In the genomic region with DNA sequence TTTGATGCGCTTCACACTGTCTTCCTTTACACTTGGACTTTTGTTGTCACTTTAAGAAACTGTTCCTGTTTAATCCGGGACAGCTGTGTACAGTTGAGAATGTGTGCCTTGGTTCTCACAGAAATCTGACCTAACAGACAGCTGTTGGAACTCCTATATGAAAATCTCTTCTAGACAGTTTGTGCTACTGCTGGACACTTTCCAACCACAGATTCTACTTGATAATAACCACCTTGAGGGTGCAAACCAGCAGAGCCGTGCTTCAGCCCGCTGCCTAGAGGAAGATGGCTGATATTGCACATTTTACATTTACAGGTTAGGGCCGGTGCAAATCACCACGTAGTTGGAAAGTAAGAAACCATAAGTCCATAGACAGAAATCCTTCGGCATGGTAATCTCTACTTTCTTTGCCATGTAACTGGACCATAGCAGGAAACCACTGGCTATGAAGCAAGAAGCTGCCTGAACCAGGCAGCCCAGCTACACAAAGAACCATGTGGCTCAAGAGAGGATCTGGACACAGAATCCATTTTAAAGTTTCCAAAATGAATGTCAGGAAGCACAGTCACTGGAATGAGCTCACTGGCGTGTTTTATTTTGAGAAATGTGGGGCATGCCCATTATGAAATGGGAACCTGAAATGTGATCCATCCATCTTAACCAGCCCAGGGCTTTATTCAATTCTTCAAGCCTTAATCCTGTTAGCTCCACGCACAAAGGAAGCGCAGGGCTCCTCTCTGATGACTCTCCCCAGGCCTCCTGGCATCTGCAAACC, we compare ENCODE assay signal across 8 mouse cellular contexts.
A peak's percentile ranks its signal among the peaks of the same experiment; 100 is the strongest.
DNase-seq lines count a peak whose midpoint lies in the region; ATAC-seq and TF ChIP-seq lines count a peak whose summit lies in the region.

No protein-coding gene starts in this region.

- no peaks in the 10 kb centered on the region for H3K36me3 ChIP-seq in C2C12 (ENCODE audit: control insufficient read depth, insufficient read depth)
- no peaks in the 10 kb centered on the region for H3K36me3 ChIP-seq in liver, postnatal 0 days (replicated peaks; ENCODE audit: insufficient read depth, low read length)

- no peaks in the 10 kb centered on the region for H3K27me3 ChIP-seq in C2C12 (ENCODE audit: control insufficient read depth, insufficient read depth, insufficient read length)
- H3K27me3 ChIP-seq in liver, postnatal 0 days (ENCODE audit: insufficient read depth, low read length): no peaks in the 10 kb centered on the region

- WGBS in liver, postnatal 0 days (ENCODE audit: insufficient replicate concordance): 53% methylated on average over 10 of the region's 10 CpGs

- TF ChIP-seq CTCF in C2C12 (IDR thresholded peaks at IDR 0.05; ENCODE audit: control insufficient read depth, insufficient read depth, insufficient read length): no peak
- TF ChIP-seq CTCF in liver, postnatal 0 days (IDR thresholded peaks at IDR 0.05; ENCODE audit: low read depth): no peak

- no peaks in the 10 kb centered on the region for H3K79me3 ChIP-seq in C2C12 (ENCODE audit: low read depth)

- H3K9ac ChIP-seq in liver, postnatal 0 days (replicated peaks): no peak overlapping the region

- no peak overlapping the region for H3K4me3 ChIP-seq in C2C12 (ENCODE audit: insufficient read depth, poor library complexity, severe bottlenecking)
- no peak overlapping the region for H3K4me3 ChIP-seq in liver, postnatal 0 days (ENCODE audit: low read depth, low read length)

- no peak for TF ChIP-seq EP300 in liver, postnatal 0 days (IDR thresholded peaks at IDR 0.05; ENCODE audit: low read depth)

- H3K79me2 ChIP-seq in C2C12 (ENCODE audit: control insufficient read depth, insufficient read depth): no peaks in the 10 kb centered on the region

- no peak for DNase-seq in frontal cortex, postnatal 25 days (ENCODE audit: low spot score in 2 of 2)
- peak; percentile 76 for DNase-seq in fibroblast of lung, adult 2 months (ENCODE audit: low read depth)
- no peak for DNase-seq in liver, postnatal 0 days
- no peak for DNase-seq in adrenal gland, postnatal 10 days
- DNase-seq in urinary bladder, adult 2 months (ENCODE audit: low spot score): no peak
- DNase-seq in gastrocnemius, adult 18-20 months (ENCODE audit: low spot score): no peak

- peak overlapping the region; percentile 20 for H3ac ChIP-seq in C2C12 (ENCODE audit: control insufficient read depth, insufficient read length, low read depth)

- no peaks in the 10 kb centered on the region for H3K9me3 ChIP-seq in liver, postnatal 0 days (ENCODE audit: low read length)

- ATAC-seq in frontal cortex, adult (ENCODE audit: low TSS enrichment): peak; percentile 55
- no peak for ATAC-seq in liver, postnatal 0 days

- no peak overlapping the region for H3K4me2 ChIP-seq in liver, postnatal 0 days (ENCODE audit: low read depth, low read length)

- H3K27ac ChIP-seq in liver, postnatal 0 days (ENCODE audit: low read depth): peak overlapping the region; percentile 18; the same call in 1 of the 2 replicates

- peaks cover 26% of the 10 kb centered on the region for H3K4me1 ChIP-seq in liver, postnatal 0 days (ENCODE audit: insufficient read depth)

TF ChIP-seq in C2C12, 6 proteins besides CTCF, POLR2A, EP300 and RAD21:
- TF ChIP-seq FOSL1 (IDR thresholded peaks at IDR 0.05; ENCODE audit: insufficient read depth, low read length, poor library complexity, severe bottlenecking) (no peak), MYOD1 (IDR thresholded peaks at IDR 0.05; ENCODE audit: control insufficient read depth, insufficient read length, low read depth) (peak; percentile 64), USF1 (IDR thresholded peaks at IDR 0.05; ENCODE audit: low read depth) (no peak), CEBPB (IDR thresholded peaks at IDR 0.05; ENCODE audit: low read depth) (no peak)
